Mouse (Mus musculus) stomach, embryonic 16.5 days (tissue): Measurements from ENCODE around the gene Esrra. TPM values are rescaled to one million over a fixed set of nuclear protein-coding genes. Genes with fewer than 3 reads are reported as not detected.

Experiments
- ATAC-seq: fragments of 200-750 bp; cut with Nextera tagmentation; 2 replicates; pipeline ENCODE4 v1.8.0; 2017; ENCODE audit warnings: moderate number of reproducible peaks, moderate TSS enrichment; ENCODE audit not compliant: insufficient read depth, low FRiP score
- H3K27ac ChIP-seq: fragments of 300-500 bp; sonication (generic); 2 replicates; pipeline ENCODE4 v1.5.1; 2014; ENCODE audit warnings: low read length
- H3K27me3 ChIP-seq: fragments of 300-500 bp; sonication (generic); 2 replicates; pipeline ENCODE4 v1.6.1; 2014; ENCODE audit warnings: low read length, control low read depth, mixed read lengths; ENCODE audit not compliant: control insufficient read depth, insufficient read depth
- H3K36me3 ChIP-seq: fragments of 300-500 bp; sonication (generic); 2 replicates; pipeline ENCODE4 v1.6.1; 2014; ENCODE audit warnings: low read length; ENCODE audit not compliant: control insufficient read depth, insufficient read depth
- H3K4me1 ChIP-seq: fragments of 300-500 bp; sonication (generic); 2 replicates; pipeline ENCODE4 v1.6.1; 2014; ENCODE audit warnings: low read length, control low read depth, mixed read lengths; ENCODE audit not compliant: control insufficient read depth, insufficient read depth
- H3K4me2 ChIP-seq: fragments of 300-500 bp; sonication (generic); 2 replicates; pipeline ENCODE4 v1.6.1; 2014; ENCODE audit warnings: low read depth, low read length, mixed read lengths
- H3K4me3 ChIP-seq: fragments of 300-500 bp; sonication (generic); replicated peaks from 2 replicates; pipeline ENCODE4 v1.5.1; 2014; ENCODE audit warnings: mild to moderate bottlenecking, low read length
- H3K9ac ChIP-seq: fragments of 300-500 bp; sonication (generic); 2 replicates; pipeline ENCODE4 v1.6.1; 2014; ENCODE audit warnings: low read length
- H3K9me3 ChIP-seq: fragments of 300-500 bp; sonication (generic); replicated peaks from 2 replicates; pipeline ENCODE4 v1.6.1; 2016; ENCODE audit warnings: low read length, control low read depth; ENCODE audit not compliant: control insufficient read depth
- WGBS: fragments of 180-500 bp; shearing (Covaris S2); extraction: QIAGEN DNeasy Blood & Tissue Kit; methylation state at CpG from one replicate; pipeline ENCODE4 v1.1.7; 2014; 5-methylcytosine and 5-hydroxymethylcytosine counted together
- polyA plus RNA-seq: library from polyadenylated mRNA; unstranded; fragments of >200 nt; fragmentation: Nextera tagmentation; extraction: Ambion mirVana; gene quantifications from 2 replicates; pipeline ENCODE4 v1.2.1, GENCODE M21; 2015

Esrra gene
- polyA plus RNA-seq, 1 experiment from 2014 or later = 17.8 TPM

- Histone ChIP-seq H3K27me3 (no peaks in the 10 kb centered on the region), H3K9ac (peak overlapping the region; percentile 93), H3K4me3 (peak overlapping the region; percentile 76), H3K4me2 (peak overlapping the region; percentile 98), H3K36me3 (no peaks in the 10 kb centered on the region), H3K27ac (peak overlapping the region; percentile 63), H3K9me3 (no peaks in the 10 kb centered on the region), H3K4me1 (peaks cover 21% of the 10 kb centered on the region)
- ATAC-seq = no peak; the same call in 1 of the 2 replicates
- WGBS = 28% methylated on average over 5 of the region's 5 CpGs
These were observed 21.2 kb upstream of the Esrra start for GRCm38 (mm10) chr19:6942764-6943163.

DNA sequence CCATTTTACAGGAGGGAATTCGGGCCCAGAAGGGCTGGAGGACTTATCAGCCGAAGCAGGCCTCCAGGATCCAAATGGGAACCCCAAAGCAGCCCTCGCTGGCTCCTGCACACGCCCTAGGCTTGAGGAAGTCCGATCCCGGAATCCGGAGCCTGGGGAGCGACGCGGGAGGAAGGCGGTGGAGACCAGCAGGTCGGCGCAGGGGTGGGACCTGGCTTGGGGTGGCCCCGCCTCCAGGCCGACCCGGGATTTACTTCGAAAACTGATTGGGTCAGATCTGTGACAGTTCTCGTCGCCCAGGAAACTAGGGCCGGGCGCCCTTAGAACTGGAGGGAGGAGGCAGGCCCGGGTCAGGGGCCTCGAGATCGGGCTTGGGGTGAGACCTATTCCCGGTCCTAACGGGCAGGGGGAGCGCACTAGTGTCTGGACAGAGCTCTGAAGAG lies 20.7 kb upstream of the Esrra start, which contains the start of gene Gpr137:
TSS of gene Gpr137 (minus strand) at position 232 of the 443 bp plus-strand sequence.
- peak; percentile 92 for ATAC-seq
- Histone ChIP-seq H3K4me1 (peaks cover 21% of the 10 kb centered on the region), H3K27ac (peak within 1 kb of the TSS; percentile 97), H3K27me3 (no peaks in the 10 kb centered on the region), H3K9me3 (no peaks in the 10 kb centered on the region), H3K9ac (peak within 1 kb of the TSS; percentile 93), H3K4me3 (peak within 1 kb of the TSS; percentile 76), H3K4me2 (peak within 1 kb of the TSS; percentile 98), H3K36me3 (no peaks in the 10 kb centered on the region)
- WGBS = 0% methylated on average over 27 of the region's 27 CpGs

DNA sequence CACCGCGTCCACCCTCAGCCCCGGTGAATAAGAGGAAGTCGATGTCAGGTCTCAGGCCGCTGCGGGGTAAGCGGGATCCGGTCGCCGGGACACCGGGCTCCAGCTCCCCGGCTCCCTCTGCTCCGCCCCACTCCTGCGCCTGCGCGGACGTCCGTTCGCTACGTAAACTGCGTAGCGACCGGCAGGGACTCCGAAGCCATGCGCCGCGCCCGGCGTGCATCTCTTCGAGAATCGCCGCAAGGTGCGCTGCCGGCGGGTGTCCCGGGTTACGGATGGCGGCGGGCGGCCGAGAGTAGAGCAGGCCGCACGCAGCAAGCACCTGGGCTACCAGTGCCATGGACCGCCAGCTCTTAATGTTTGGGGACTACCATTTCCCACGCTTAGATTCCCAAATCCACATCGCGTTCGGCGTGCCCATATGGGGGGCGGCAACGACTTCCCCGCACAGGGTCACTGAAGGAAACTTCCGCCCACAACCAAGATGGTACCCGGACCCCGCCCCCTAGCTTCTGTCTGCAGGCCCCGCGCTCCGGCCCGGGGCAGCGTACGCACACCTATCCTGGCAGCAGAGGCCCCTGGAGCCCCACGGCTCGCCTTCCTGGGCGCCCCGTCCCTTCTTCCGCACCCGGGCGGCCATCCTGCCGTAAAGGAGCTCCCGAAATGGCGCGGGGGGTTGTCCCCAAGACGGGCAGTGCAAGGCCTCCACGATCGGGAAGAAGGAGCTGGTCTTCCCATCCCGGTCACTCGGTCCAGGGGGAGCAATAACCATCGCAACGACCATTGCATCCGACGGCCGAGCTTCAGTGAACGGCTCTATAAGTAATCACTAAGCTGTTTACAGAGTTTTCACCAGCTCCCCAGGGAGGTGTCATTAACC lies 20.0 kb upstream of the Esrra start, which contains the start of gene Bad:
TSS of gene Bad (plus strand) at position 490 of the 877 bp plus-strand sequence.
- Histone ChIP-seq H3K36me3 (no peaks in the 10 kb centered on the region), H3K27ac (peak within 1 kb of the TSS; percentile 97), H3K4me3 (peak within 1 kb of the TSS; percentile 76), H3K9me3 (no peaks in the 10 kb centered on the region), H3K4me2 (peak within 1 kb of the TSS; percentile 98), H3K9ac (peak within 1 kb of the TSS; percentile 93), H3K27me3 (no peaks in the 10 kb centered on the region), H3K4me1 (peaks cover 21% of the 10 kb centered on the region)
- ATAC-seq = peak; percentile 81
- WGBS = under 1% methylated on average over 83 of the region's 83 CpGs

DNA sequence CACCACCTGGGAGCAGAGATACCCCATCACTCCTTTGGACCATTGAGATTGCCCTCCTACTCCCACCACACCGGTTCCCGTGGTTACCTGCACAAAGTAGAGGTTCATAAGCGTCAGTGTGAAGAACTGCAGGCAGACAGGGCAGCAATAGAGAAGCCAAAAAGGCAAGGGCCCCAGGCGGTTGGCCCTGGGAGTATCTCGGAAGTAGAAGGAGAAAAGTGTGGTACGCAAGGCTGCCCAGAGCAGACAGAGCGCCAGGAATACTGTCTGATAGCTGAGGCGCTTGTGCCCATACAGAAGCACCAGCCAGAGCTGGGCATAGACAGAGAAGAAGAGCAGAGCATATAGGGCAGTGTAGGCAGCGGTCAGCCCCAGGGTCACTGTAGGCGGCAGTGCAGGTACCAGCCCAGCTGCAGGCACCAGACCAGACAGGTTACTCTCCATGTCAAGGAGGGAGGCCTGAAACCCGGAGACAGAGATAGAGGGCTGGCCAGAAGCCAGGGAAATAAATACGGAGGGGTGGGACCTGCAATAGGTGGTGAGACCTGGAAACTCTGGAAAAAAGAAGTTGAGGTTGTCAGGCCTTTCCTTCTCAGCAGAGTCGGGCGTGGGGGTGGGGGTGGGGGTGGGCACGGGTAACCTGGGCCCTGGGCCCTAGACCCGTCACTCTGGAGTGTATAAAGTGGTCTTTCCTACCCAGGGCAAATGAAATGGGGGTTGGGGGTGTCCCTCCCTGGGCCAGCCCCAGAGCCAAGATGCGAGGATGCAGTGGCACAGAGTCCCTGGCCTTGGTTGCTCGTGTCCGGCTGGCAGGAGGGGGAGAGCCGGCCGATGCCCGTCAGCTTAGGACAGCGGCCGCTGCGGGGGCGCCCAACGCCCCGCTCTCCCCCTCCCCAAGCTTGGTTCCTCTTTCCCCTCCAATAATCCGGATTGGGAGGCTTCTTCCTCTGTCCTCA lies 19.1 kb upstream of the Esrra start:
- Histone ChIP-seq H3K4me1 (peaks cover 21% of the 10 kb centered on the region), H3K4me3 (peak overlapping the region; percentile 76), H3K4me2 (peak overlapping the region; percentile 98), H3K9ac (peak overlapping the region; percentile 93), H3K9me3 (no peaks in the 10 kb centered on the region), H3K36me3 (no peaks in the 10 kb centered on the region), H3K27me3 (peaks cover 6% of the 10 kb centered on the region; the same call in 1 of the 2 replicates), H3K27ac (peak overlapping the region; percentile 71)
- peak; percentile 0; the same call in 1 of the 2 replicates for ATAC-seq
- WGBS = 17% methylated on average over 29 of the region's 29 CpGs

DNA sequence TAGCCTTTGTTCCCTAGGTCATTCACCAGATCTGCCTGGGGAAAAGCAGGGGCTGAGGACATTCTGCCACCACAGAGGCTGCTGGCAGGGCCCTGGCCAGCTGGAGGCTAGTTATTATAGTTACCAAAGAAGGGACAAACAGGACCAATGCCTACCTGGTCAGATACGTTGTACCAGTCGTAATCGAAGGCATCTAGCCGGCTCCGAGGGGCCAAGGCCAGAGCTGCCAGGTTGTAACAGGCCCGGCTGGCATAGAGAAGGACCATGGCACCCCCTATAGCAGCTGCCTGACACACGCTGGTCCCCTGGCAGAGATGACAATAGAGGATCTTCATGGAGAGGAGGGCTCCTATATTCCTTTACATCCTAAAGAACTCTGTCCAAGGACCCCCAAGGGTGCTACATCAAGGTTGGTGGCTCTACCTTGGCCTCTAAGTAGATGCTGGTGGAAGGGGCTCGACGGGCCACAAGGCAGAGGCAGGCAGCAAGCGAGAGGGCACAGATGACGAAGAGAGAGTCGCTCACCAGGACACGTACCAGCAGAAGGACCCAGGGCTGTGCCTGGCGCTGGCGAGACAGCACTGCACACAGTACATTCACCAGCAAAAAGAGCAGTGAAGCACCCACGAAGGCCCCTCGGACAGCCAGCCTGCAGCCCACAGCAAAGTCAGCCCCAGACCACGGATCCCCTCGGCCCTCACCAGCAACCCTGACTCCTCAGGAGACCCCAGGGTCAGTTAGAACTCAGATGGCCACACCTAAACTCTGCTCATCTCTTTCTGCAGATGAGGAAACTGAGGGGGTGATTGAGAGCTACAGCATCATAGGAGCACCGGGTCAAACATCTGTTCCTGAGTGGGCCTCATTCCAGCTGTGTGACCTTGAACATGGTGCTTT lies 17.7 kb upstream of the Esrra start:
- Histone ChIP-seq H3K4me3 (no peak overlapping the region), H3K36me3 (no peaks in the 10 kb centered on the region), H3K9me3 (no peaks in the 10 kb centered on the region), H3K4me1 (peaks cover 21% of the 10 kb centered on the region), H3K4me2 (no peak overlapping the region), H3K27me3 (peaks cover 12% of the 10 kb centered on the region), H3K9ac (0 out of 2 replicates have a peak overlapping the region, but pooled peaks have one; percentile 93), H3K27ac (no peak overlapping the region)
- ATAC-seq = no peak
- 90% methylated on average over 20 of the region's 20 CpGs for WGBS

- Histone ChIP-seq H3K36me3 (no peaks in the 10 kb centered on the region), H3K4me2 (no peak overlapping the region), H3K27ac (no peak overlapping the region), H3K4me3 (no peak overlapping the region), H3K4me1 (peaks cover 23% of the 10 kb centered on the region), H3K9me3 (no peaks in the 10 kb centered on the region), H3K27me3 (peaks cover 28% of the 10 kb centered on the region), H3K9ac (no peak overlapping the region)
- no peak for ATAC-seq
- 81% methylated on average over 16 of the region's 16 CpGs for WGBS
These were observed 16.2 kb upstream of the Esrra start for GRCm38 (mm10) chr19:6937541-6938465.

GRCm38 (mm10) chr19:6936299-6936698 lies 14.7 kb upstream of the Esrra start:
- ATAC-seq = no peak
- H3K27me3 ChIP-seq = peaks cover 38% of the 10 kb centered on the region
- peaks cover 21% of the 10 kb centered on the region for H3K4me1 ChIP-seq
- H3K9ac ChIP-seq = no peak overlapping the region
- no peaks in the 10 kb centered on the region for H3K9me3 ChIP-seq
- 24% methylated on average over 3 of the region's 3 CpGs for WGBS
- H3K27ac ChIP-seq = no peak overlapping the region
- no peak overlapping the region for H3K4me3 ChIP-seq
- H3K36me3 ChIP-seq = no peaks in the 10 kb centered on the region
- H3K4me2 ChIP-seq = no peak overlapping the region
